Mouse (Mus musculus) heart, postnatal 25 days (tissue): ENCODE measurements around the gene Gse1. TPM values are rescaled to one million over a fixed set of nuclear protein-coding genes. Genes with fewer than 3 reads are reported as not detected.

Experiments
- DNase-seq: peaks from one replicate; pipeline ENCODE4 v3.0.0; 2022; ENCODE audit warnings: low spot score
- intact Hi-C: fragments of 180-260 bp; cut with DNase I; formaldehyde crosslinking; loops from one replicate; pipeline ENCODE4 v1.15.1; 2025
- microRNA-seq: library from miRNA; unstranded; fragments of <30 nt; microRNA quantifications from one replicate; pipeline ENCODE4 v1.2.0, GENCODE M21; 2022
- total RNA-seq, 2 experiments: library from RNA; stranded (reverse); gene quantifications; 2 replicates each; pipeline ENCODE4 v1.2.3; 2021

Gse1 gene
- total RNA-seq, 2 experiments from 2014 or later, result 20.1 to 25.9 TPM

GRCm38 (mm10) chr8:120627298-120627697, 399.0 kb downstream of the Gse1 start:
- DNase-seq, result no peak
- intact Hi-C loops, result no loop called here

DNA sequence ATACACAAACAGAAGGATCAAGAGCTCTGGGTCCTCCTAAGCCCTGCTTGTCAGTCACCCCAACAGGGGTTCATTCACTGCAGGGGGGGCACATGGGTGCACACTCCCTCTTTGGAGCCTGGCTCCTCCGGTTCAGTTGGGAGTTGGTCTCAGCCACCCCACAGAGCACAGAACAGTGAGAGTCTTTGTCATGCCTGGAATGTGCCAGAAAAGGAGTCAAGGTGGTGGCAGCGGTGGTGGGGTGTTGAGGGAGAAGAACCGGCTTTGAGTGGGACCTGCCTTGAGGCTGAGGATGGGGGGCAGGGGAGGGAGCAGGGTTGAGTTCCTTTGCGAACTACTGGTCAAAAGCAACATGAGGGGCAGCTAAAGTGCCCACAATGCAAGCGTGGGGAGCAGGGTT, 401.8 kb downstream of the Gse1 start:
- intact Hi-C loops, result no loop called here
- DNase-seq, result no peak

DNA sequence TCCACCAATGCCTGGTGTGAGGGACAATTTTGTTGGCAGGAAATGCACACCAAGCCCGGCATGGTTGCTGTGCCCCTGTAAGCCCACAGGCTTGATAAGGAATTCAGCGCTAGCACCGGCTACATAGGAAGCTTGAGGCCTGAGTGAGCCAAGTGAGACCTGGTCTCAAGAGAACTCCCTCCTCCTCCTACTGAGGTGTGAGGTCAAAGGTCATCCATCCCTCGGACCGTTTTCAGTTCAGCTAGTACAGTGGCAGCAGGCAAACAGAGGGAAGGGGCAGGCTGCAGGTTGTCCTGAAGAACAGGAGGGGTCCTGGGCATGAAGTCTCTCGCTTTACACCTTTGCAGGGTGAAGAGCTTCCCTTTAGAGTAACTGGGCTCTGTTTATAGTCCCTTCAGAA, 402.6 kb downstream of the Gse1 start:
- DNase-seq, result no peak
- intact Hi-C loops, result no loop called here

Small RNA genes within 50 kb of the gene (microRNA-seq; reads per million reads assigned to microRNA genes)
- gene Gm22715, result not detected
- 2.5 reads per million for gene Mir7687

Other genes with a start within 250 kb of the Gse1 start
- 10 to 100 TPM; 21.7 to 25.7 TPM for gene Crispld2, start 236.0 kb upstream of the Gse1 start, total RNA-seq
- 10 to 100 TPM; 35.4 to 36.4 TPM for gene Zdhhc7, start 127.0 kb upstream of the Gse1 start, total RNA-seq
- gene 6430548M08Rik, start 114.3 kb upstream of the Gse1 start, total RNA-seq, result 10 to 100 TPM; 11.5 to 16.7 TPM
- gene Fam92b, start 51.0 kb upstream of the Gse1 start, total RNA-seq, result not detected